Mouse (Mus musculus): ENCODE data around the gene Afap1l2.

DNA sequence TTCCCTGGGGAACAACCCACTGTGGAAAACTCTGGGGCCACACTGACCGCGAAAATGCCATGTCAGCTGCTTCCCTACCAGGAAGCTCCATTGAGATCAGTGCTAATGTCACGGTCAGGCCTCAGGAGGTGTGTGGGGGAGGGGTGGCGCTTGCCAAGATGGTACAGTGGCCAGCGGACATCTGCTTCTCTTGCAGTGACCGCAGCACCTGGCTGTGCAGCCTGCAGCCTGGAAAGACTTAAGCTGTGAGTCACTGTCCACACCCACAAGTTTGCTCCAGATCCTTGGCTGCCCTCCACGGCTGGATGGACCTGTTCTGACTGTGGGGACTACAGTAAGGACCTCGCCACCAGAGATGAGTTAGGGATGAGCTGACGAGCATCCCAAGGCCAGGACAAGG, 68.2 kb downstream of the Afap1l2 start:
- no peak for TF ChIP-seq TAL1 (IDR thresholded peaks at IDR 0.05; ENCODE audit: low read length)
- no peak for TF ChIP-seq GATA1 (IDR thresholded peaks at IDR 0.05; ENCODE audit: low read length)
